Mouse (Mus musculus) cerebellum, postnatal 25 days (tissue): Measurements from ENCODE around the gene Ntn3.

ENCODE experiments used
- DNase-seq, 2 experiments: peaks; one replicate each; pipeline ENCODE4 v3.0.0; 2021; ENCODE audit warnings: mixed read lengths in 2 of 2

Ntn3 gene

GRCm38 (mm10) chr17:24210591-24210990, 1.3 kb upstream of the Ntn3 start:
- DNase-seq, result no peak

- DNase-seq, result no peak
These were observed 547 bp upstream of the Ntn3 start for GRCm38 (mm10) chr17:24209916-24210240.

- peak; percentile 52 to 58 for DNase-seq
These were observed 689 bp downstream of the Ntn3 start for GRCm38 (mm10) chr17:24208641-24209042.

GRCm38 (mm10) chr17:24207768-24208640, 1.3 kb downstream of the Ntn3 start:
- peak; percentile 20 to 29 for DNase-seq

GRCm38 (mm10) chr17:24206451-24207351, 2.6 kb downstream of the Ntn3 start:
- DNase-seq, result peak; percentile 68 to 78

- DNase-seq, result peak in 1 of 2 experiments; percentile 58
These were observed 3.4 kb downstream of the Ntn3 start for GRCm38 (mm10) chr17:24205908-24206361.

GRCm38 (mm10) chr17:24205284-24205888, 3.9 kb downstream of the Ntn3 start, which contains the start of gene Tbc1d24:
Gene Tbc1d24 (minus strand): TSS chr17:24205562.
- peak; percentile 95 to 98 for DNase-seq

GRCm38 (mm10) chr17:24204846-24205245, 4.5 kb downstream of the Ntn3 start:
- DNase-seq, result peak in 1 of 2 experiments; percentile 34

GRCm38 (mm10) chr17:24203611-24204534, 5.5 kb downstream of the Ntn3 start:
- DNase-seq, result no peak

GRCm38 (mm10) chr17:24203068-24203467, 6.3 kb downstream of the Ntn3 start:
- no peak for DNase-seq

- DNase-seq, result no peak
These were observed 8.2 kb downstream of the Ntn3 start for GRCm38 (mm10) chr17:24201092-24201491.

GRCm38 (mm10) chr17:24199741-24200140, 9.6 kb downstream of the Ntn3 start:
- DNase-seq, result peak; percentile 44

GRCm38 (mm10) chr17:24199252-24199651, 10.1 kb downstream of the Ntn3 start:
- peak; percentile 69 for DNase-seq

- peak; percentile 48 to 56 for DNase-seq
These were observed 12.1 kb downstream of the Ntn3 start for GRCm38 (mm10) chr17:24197032-24197824.

- no peak for DNase-seq
These were observed 14.0 kb downstream of the Ntn3 start for GRCm38 (mm10) chr17:24195349-24195748.

GRCm38 (mm10) chr17:24193769-24194168, 15.6 kb downstream of the Ntn3 start:
- no peak for DNase-seq

- no peak for DNase-seq
These were observed 16.1 kb downstream of the Ntn3 start for GRCm38 (mm10) chr17:24193268-24193667.

GRCm38 (mm10) chr17:24192848-24193247, 16.5 kb downstream of the Ntn3 start:
- no peak for DNase-seq

- DNase-seq, result no peak
These were observed 17.9 kb downstream of the Ntn3 start for GRCm38 (mm10) chr17:24191481-24191880.

GRCm38 (mm10) chr17:24190934-24191333, 18.4 kb downstream of the Ntn3 start:
- no peak for DNase-seq

- DNase-seq, result no peak
These were observed 35.1 kb downstream of the Ntn3 start for GRCm38 (mm10) chr17:24174259-24174658.
